Mouse (Mus musculus) embryonic facial prominence, embryonic 12.5 days (tissue): Measurements from ENCODE around the gene Ift22. TPM values are rescaled to one million over a fixed set of nuclear protein-coding genes. Genes with fewer than 3 reads are reported as not detected.

ENCODE experiments used
- ATAC-seq: fragments of 200-750 bp; cut with Nextera tagmentation; 2 replicates; pipeline ENCODE4 v1.8.0; 2017; ENCODE audit not compliant: insufficient number of reproducible peaks, insufficient read depth, low FRiP score, low TSS enrichment
- H3K27ac ChIP-seq: fragments of 300-500 bp; sonication (generic); 2 replicates; pipeline ENCODE4 v1.5.1; 2016; ENCODE audit warnings: mild to moderate bottlenecking
- H3K27me3 ChIP-seq: fragments of 300-500 bp; sonication (generic); 2 replicates; pipeline ENCODE4 v1.6.1; 2016; ENCODE audit warnings: mild to moderate bottlenecking, moderate library complexity
- H3K36me3 ChIP-seq: fragments of 300-500 bp; sonication (generic); 2 replicates; pipeline ENCODE4 v1.6.1; 2016; ENCODE audit warnings: mild to moderate bottlenecking
- H3K4me1 ChIP-seq: fragments of 300-500 bp; sonication (generic); 2 replicates; pipeline ENCODE4 v1.6.1; 2016
- H3K4me2 ChIP-seq: fragments of 300-500 bp; sonication (generic); replicated peaks from 2 replicates; pipeline ENCODE4 v1.6.1; 2016; ENCODE audit warnings: mild to moderate bottlenecking, moderate library complexity
- H3K4me3 ChIP-seq: fragments of 300-500 bp; sonication (generic); 2 replicates; pipeline ENCODE4 v1.5.1; 2016; ENCODE audit warnings: mild to moderate bottlenecking
- H3K9ac ChIP-seq: fragments of 300-500 bp; sonication (generic); 2 replicates; pipeline ENCODE4 v1.6.1; 2016; ENCODE audit warnings: mild to moderate bottlenecking, moderate library complexity
- H3K9me3 ChIP-seq: fragments of 300-500 bp; sonication (generic); 2 replicates; pipeline ENCODE4 v1.6.1; 2016; ENCODE audit warnings: mild to moderate bottlenecking, moderate library complexity
- WGBS: fragments of 180-500 bp; shearing (Covaris S2); methylation state at CpG from one replicate; pipeline ENCODE4 v1.1.7; 2016; 5-methylcytosine and 5-hydroxymethylcytosine counted together
- polyA plus RNA-seq: library from polyadenylated mRNA; unstranded; fragments of >200 nt; fragmentation: Nextera tagmentation; extraction: Ambion mirVana; gene quantifications from 2 replicates; pipeline ENCODE4 v1.2.1, GENCODE M21; 2016

The Ift22 gene
- polyA plus RNA-seq, 1 experiment from 2014 or later = 70.2 TPM

GRCm38 (mm10) chr5:136950521-136950920 lies 42.6 kb downstream of the Ift22 start:
- no peak for ATAC-seq
- Histone ChIP-seq H3K4me2 (no peak overlapping the region), H3K9me3 (no peaks in the 10 kb centered on the region), H3K9ac (no peak overlapping the region), H3K4me3 (no peak overlapping the region), H3K27ac (no peak overlapping the region), H3K4me1 (peaks cover 15% of the 10 kb centered on the region), H3K27me3 (no peaks in the 10 kb centered on the region), H3K36me3 (0 out of 2 replicates have a peak, but pooled peaks cover under 1% of the 10 kb centered on the region)
- WGBS = 94% methylated on average over 6 of the region's 6 CpGs

DNA sequence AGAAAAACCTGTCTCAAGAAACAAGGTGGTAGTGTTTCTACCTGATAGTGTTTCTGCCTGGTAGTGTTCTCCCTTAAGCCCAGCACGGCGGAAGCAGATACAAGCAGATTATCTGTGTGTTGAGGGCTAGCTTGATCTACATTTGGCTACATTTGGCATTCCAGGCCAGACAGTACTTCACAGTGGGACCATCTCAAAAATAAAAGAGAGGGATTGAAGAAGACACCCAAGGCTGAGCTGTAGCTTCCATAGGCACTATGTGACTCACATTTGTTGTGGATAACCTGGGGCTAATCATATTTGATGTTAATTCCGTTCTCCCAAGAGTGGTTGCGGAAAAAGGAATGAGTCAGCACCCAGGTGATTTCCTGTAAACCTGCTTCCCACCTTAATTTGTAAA lies 44.2 kb downstream of the Ift22 start:
- WGBS = 79% methylated on average over 4 of the region's 4 CpGs
- no peak overlapping the region for H3K4me2 ChIP-seq
- no peak overlapping the region for H3K9ac ChIP-seq
- no peak for ATAC-seq
- H3K4me1 ChIP-seq = peaks cover 15% of the 10 kb centered on the region
- 0 out of 2 replicates have a peak, but pooled peaks cover 4% of the 10 kb centered on the region for H3K36me3 ChIP-seq
- no peaks in the 10 kb centered on the region for H3K27me3 ChIP-seq
- no peak overlapping the region for H3K27ac ChIP-seq
- H3K4me3 ChIP-seq = no peak overlapping the region
- H3K9me3 ChIP-seq = no peaks in the 10 kb centered on the region

GRCm38 (mm10) chr5:136953015-136953414 lies 45.1 kb downstream of the Ift22 start, which contains the start of gene Fis1:
Fis1 (plus strand) TSS chr5:136953275.
- ATAC-seq = peak; percentile 97
- H3K27me3 ChIP-seq = no peaks in the 10 kb centered on the region
- H3K36me3 ChIP-seq = 0 out of 2 replicates have a peak, but pooled peaks cover 11% of the 10 kb centered on the region
- H3K4me3 ChIP-seq = peak within 1 kb of the TSS; percentile 62
- H3K9ac ChIP-seq = peak within 1 kb of the TSS; percentile 64
- H3K4me2 ChIP-seq = peak within 1 kb of the TSS; percentile 77
- H3K27ac ChIP-seq = peak within 1 kb of the TSS; percentile 17; the same call in 1 of the 2 replicates
- under 1% methylated on average over 23 of the region's 23 CpGs for WGBS
- H3K4me1 ChIP-seq = peaks cover 15% of the 10 kb centered on the region
- no peaks in the 10 kb centered on the region for H3K9me3 ChIP-seq

DNA sequence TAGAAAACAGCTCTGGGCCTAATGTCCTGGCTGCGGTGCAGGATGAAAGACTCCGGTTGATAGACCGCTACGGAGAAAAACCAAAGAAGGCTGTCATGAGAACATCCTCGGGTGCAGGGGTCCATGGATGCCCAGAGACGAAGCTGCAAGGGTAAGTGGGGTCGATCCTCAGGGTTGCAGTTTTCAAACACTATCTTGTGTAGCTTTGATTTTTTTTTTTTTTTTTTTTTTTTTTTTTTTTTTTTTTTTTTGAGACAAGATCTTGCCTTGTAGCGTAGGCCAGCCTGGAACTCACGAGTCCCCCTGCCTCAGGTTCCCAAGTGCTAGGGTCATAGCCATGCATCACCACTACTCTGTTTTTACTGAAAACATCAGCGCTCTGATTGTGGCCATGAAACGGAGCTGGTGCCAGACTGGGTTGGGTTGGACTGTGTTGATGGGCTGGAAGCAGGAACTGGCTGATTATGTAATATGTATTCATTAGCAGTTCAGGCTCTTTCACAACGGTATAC lies 45.5 kb downstream of the Ift22 start:
- Histone ChIP-seq H3K4me2 (peak overlapping the region; percentile 77), H3K9ac (peak overlapping the region; percentile 64), H3K9me3 (no peaks in the 10 kb centered on the region), H3K4me3 (peak overlapping the region; percentile 62), H3K27me3 (no peaks in the 10 kb centered on the region), H3K4me1 (peaks cover 15% of the 10 kb centered on the region), H3K27ac (no peak overlapping the region), H3K36me3 (0 out of 2 replicates have a peak, but pooled peaks cover 11% of the 10 kb centered on the region)
- 2% methylated on average over 12 of the region's 12 CpGs for WGBS
- ATAC-seq = no peak

- H3K9ac ChIP-seq = no peak overlapping the region
- peaks cover 12% of the 10 kb centered on the region; the same call in 1 of the 2 replicates for H3K36me3 ChIP-seq
- no peak for ATAC-seq
- WGBS = 79% methylated on average over 4 of the region's 4 CpGs
- H3K4me3 ChIP-seq = no peak overlapping the region
- peaks cover 15% of the 10 kb centered on the region for H3K4me1 ChIP-seq
- H3K27me3 ChIP-seq = no peaks in the 10 kb centered on the region
- no peaks in the 10 kb centered on the region for H3K9me3 ChIP-seq
- no peak overlapping the region for H3K4me2 ChIP-seq
- H3K27ac ChIP-seq = no peak overlapping the region
Measured at GRCm38 (mm10) chr5:136955622-136956021, 47.7 kb downstream of the Ift22 start.

DNA sequence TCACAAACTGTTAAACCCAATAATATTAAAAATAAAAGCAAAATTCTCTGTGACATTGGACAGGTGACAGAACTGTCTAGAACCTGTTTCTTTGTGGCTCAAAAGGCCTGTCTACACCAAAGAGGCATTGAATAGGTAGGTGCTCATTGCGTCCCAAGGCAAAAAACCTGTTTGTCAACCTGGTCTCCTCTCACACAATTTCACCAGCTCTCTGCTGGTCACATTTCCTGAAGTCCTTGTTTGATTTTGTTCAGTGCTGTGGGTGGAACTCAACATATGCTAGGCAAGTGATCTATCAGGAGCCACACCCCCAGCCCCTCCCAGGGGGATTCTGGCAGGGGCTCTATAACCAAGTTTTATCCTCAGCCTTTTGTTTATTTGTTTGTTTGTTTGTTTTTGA lies 49.3 kb downstream of the Ift22 start:
- WGBS = 91% methylated on average over 1 of the region's 1 CpGs
- peaks cover 15% of the 10 kb centered on the region for H3K4me1 ChIP-seq
- ATAC-seq = no peak
- H3K9ac ChIP-seq = no peak overlapping the region
- H3K4me3 ChIP-seq = no peak overlapping the region
- peaks cover 15% of the 10 kb centered on the region; the same call in 1 of the 2 replicates for H3K36me3 ChIP-seq
- H3K4me2 ChIP-seq = no peak overlapping the region
- no peaks in the 10 kb centered on the region for H3K27me3 ChIP-seq
- no peaks in the 10 kb centered on the region for H3K9me3 ChIP-seq
- H3K27ac ChIP-seq = no peak overlapping the region

- Histone ChIP-seq H3K27ac (no peak overlapping the region), H3K9ac (no peak overlapping the region), H3K4me3 (no peak overlapping the region), H3K36me3 (peaks cover 26% of the 10 kb centered on the region), H3K4me1 (peaks cover 17% of the 10 kb centered on the region), H3K4me2 (no peak overlapping the region), H3K9me3 (no peaks in the 10 kb centered on the region), H3K27me3 (no peaks in the 10 kb centered on the region)
- ATAC-seq = no peak
- 86% methylated on average over 5 of the region's 5 CpGs for WGBS
Measured at GRCm38 (mm10) chr5:136958991-136959605, 51.1 kb downstream of the Ift22 start.

DNA sequence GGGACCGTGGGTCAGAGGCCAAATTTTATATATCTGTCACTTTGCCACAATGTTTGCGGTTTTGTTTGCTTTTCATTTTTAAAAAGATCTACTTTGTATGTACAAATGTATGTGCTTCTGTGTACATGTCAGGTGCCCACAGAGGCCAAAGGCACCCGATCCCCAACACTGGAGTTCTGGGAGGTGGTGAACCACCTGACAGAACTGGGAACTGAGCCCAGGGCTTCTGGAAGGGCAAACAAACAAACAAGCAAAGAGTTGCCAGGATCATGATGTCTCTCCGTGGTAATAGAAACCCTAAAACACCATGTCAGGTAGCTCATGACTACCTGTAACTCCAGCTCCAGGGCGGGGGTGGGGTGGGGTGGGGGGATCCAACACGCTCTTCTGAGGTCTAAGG lies 52.1 kb downstream of the Ift22 start:
- Histone ChIP-seq H3K27me3 (no peaks in the 10 kb centered on the region), H3K4me2 (no peak overlapping the region), H3K9ac (no peak overlapping the region), H3K4me3 (no peak overlapping the region), H3K9me3 (no peaks in the 10 kb centered on the region), H3K4me1 (peaks cover 9% of the 10 kb centered on the region; the same call in 1 of the 2 replicates), H3K36me3 (peaks cover 36% of the 10 kb centered on the region), H3K27ac (no peak overlapping the region)
- 89% methylated on average over 6 of the region's 6 CpGs for WGBS
- ATAC-seq = no peak

DNA sequence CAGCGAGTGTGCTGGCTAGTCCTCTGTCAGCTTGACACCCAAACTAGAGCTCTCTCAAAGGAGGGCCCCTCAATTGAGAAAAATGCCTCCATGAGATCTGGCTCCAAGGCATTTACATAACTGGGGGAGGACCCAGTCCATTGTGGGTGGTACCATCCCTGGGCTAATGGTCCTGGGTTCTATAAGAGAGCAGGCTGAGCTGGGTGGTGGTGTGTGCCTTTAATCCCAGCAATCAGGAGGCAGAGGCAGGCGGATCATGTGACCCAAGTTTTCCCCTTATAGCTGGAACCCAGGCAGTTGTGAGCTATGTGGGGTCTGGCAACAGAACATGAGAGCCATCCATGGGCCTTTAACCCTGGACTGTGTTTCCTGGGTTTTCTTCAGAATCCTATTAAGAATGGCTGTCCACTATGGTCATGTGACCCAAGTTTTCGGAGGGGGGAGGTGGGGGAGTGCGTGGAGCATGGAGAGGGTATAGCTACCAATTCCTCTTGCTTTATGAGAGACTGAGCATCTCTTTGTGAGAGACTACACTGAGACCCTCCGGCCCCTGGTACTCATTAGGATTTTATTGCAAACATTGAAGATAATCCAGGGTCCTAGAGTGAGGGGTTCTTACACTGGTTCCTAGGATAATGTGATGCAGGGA lies 53.5 kb downstream of the Ift22 start:
- Histone ChIP-seq H3K27ac (peak overlapping the region; percentile 84), H3K4me2 (peak overlapping the region; percentile 82), H3K27me3 (no peaks in the 10 kb centered on the region), H3K9ac (peak overlapping the region; percentile 73), H3K36me3 (peaks cover 45% of the 10 kb centered on the region), H3K4me3 (peak overlapping the region; percentile 70), H3K9me3 (no peaks in the 10 kb centered on the region), H3K4me1 (peaks cover 5% of the 10 kb centered on the region; the same call in 1 of the 2 replicates)
- peak; percentile 1; the same call in 1 of the 2 replicates for ATAC-seq
- 23% methylated on average over 5 of the region's 5 CpGs for WGBS

- Histone ChIP-seq H3K27me3 (no peaks in the 10 kb centered on the region), H3K4me3 (peak overlapping the region; percentile 70), H3K4me1 (peaks cover 5% of the 10 kb centered on the region; the same call in 1 of the 2 replicates), H3K9ac (peak overlapping the region; percentile 73), H3K27ac (peak overlapping the region; percentile 84), H3K9me3 (no peaks in the 10 kb centered on the region), H3K36me3 (peaks cover 51% of the 10 kb centered on the region), H3K4me2 (peak overlapping the region; percentile 82)
- ATAC-seq = peak; percentile 86
- WGBS = under 1% methylated on average over 20 of the region's 20 CpGs
Measured at GRCm38 (mm10) chr5:136961983-136962461, 54.1 kb downstream of the Ift22 start.

DNA sequence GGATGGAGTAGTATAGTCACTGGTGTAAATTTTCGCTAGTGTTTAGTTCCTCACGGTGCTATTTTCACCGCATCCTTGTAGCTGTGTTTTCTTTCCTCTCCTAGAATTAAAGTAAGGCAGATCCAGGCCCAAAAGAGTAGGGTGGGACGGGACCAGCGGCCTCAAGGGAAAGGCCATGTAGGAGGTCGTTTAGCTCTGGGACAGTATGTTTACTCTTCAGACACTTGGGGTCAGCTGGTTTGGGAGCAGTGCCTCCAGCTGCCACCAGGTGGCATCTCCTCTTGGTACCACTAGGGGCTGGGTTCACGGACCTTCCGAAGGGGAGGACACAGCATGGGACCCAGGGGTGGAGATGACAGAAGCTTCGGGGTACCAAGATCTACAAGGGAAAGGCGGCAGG lies 54.6 kb downstream of the Ift22 start:
- no peaks in the 10 kb centered on the region for H3K9me3 ChIP-seq
- no peaks in the 10 kb centered on the region for H3K27me3 ChIP-seq
- peak; percentile 12; the same call in 1 of the 2 replicates for ATAC-seq
- WGBS = 1% methylated on average over 10 of the region's 10 CpGs
- H3K4me3 ChIP-seq = peak overlapping the region; percentile 70
- H3K27ac ChIP-seq = peak overlapping the region; percentile 84
- peaks cover 5% of the 10 kb centered on the region; the same call in 1 of the 2 replicates for H3K4me1 ChIP-seq
- H3K9ac ChIP-seq = peak overlapping the region; percentile 73
- peaks cover 53% of the 10 kb centered on the region for H3K36me3 ChIP-seq
- peak overlapping the region; percentile 82 for H3K4me2 ChIP-seq
